In genomic region chr19:7420108-7420507, GRCm38 (mm10) we compare ENCODE assay signal across 9 mouse cellular contexts. TPM values are rescaled to one million over a fixed set of nuclear protein-coding genes. Genes with fewer than 3 reads are reported as not detected.
DNase-seq lines count a peak whose midpoint lies in the region; ATAC-seq and TF ChIP-seq lines count a peak whose summit lies in the region.
"Had no signal": no experiment of that assay in that cellular context is flagged by ENCODE, and none has a peak within 500 bp of the region (broad histone marks: within the 10 kb centered on the region; RNA-seq: fewer than 3 reads in every experiment).

No protein-coding gene starts in this region.

- ATAC-seq in heart, embryonic 15.5 days (replicated peaks; ENCODE audit: insufficient number of reproducible peaks, insufficient read depth, low FRiP score, low read depth): no peak
- ATAC-seq in forebrain, embryonic 12.5 days (ENCODE audit: low FRiP score): no peak
- no peak for ATAC-seq in limb, embryonic 15.5 days (ENCODE audit: insufficient number of reproducible peaks, low FRiP score, low TSS enrichment, low read depth)

- no peak for TF ChIP-seq CTCF in E14TG2a.4 (conservative IDR thresholded peaks at IDR 0.05; ENCODE audit: low read length)

- no peaks in the 10 kb centered on the region for H3K27me3 ChIP-seq in heart, embryonic 15.5 days
- H3K27me3 ChIP-seq in E14TG2a.4 (ENCODE audit: insufficient read depth, low read length): peaks cover 77% of the 10 kb centered on the region
- peaks cover 5% of the 10 kb centered on the region; the same call in 1 of the 2 replicates for H3K27me3 ChIP-seq in forebrain, embryonic 12.5 days
- H3K27me3 ChIP-seq in limb, embryonic 15.5 days: no peaks in the 10 kb centered on the region

- H3K36me3 ChIP-seq in heart, embryonic 15.5 days: peaks cover 20% of the 10 kb centered on the region
- peaks cover 37% of the 10 kb centered on the region for H3K36me3 ChIP-seq in E14TG2a.4 (ENCODE audit: insufficient read depth, low read length)
- peaks cover 52% of the 10 kb centered on the region for H3K36me3 ChIP-seq in forebrain, embryonic 12.5 days (replicated peaks)
- peaks cover 37% of the 10 kb centered on the region for H3K36me3 ChIP-seq in limb, embryonic 15.5 days

- no peaks in the 10 kb centered on the region for H3K9me3 ChIP-seq in heart, embryonic 15.5 days (replicated peaks)
- no peaks in the 10 kb centered on the region for H3K9me3 ChIP-seq in E14TG2a.4 (ENCODE audit: low read length)
- no peaks in the 10 kb centered on the region for H3K9me3 ChIP-seq in forebrain, embryonic 12.5 days
- H3K9me3 ChIP-seq in limb, embryonic 15.5 days: no peaks in the 10 kb centered on the region

- H3K4me2 ChIP-seq in heart, embryonic 15.5 days: peak overlapping the region; percentile 84; the same call in 1 of the 2 replicates
- H3K4me2 ChIP-seq in forebrain, embryonic 12.5 days: peak overlapping the region; percentile 74
- H3K4me2 ChIP-seq in limb, embryonic 15.5 days: peak overlapping the region; percentile 75; the same call in 1 of the 2 replicates

- no peak for DNase-seq in heart, postnatal 36 days
- DNase-seq in yolk sac, embryonic 10.5 days (ENCODE audit: low spot score): no peak
- DNase-seq in right cerebral cortex, adult 2 months (ENCODE audit: low spot score in 2 of 2): no peak
- no peak for DNase-seq in gastrocnemius, adult 18-20 months (ENCODE audit: low spot score)
- DNase-seq: gastrocnemius, postnatal 25 days had no signal

- no peak overlapping the region for H3K4me3 ChIP-seq in heart, embryonic 15.5 days
- H3K4me3 ChIP-seq in E14TG2a.4 (replicated peaks; ENCODE audit: low read length): peak overlapping the region; percentile 77; the same call in 1 of the 2 replicates
- H3K4me3 ChIP-seq in forebrain, embryonic 12.5 days (replicated peaks): peak overlapping the region; percentile 95
- H3K4me3 ChIP-seq in limb, embryonic 15.5 days: peak overlapping the region; percentile 86

- 63% methylated on average over 12 of the region's 12 CpGs for WGBS in heart, embryonic 15.5 days
- WGBS in forebrain, embryonic 12.5 days: 59% methylated on average over 12 of the region's 12 CpGs
- WGBS in limb, embryonic 15.5 days: 55% methylated on average over 12 of the region's 12 CpGs

- peaks cover 78% of the 10 kb centered on the region for H3K4me1 ChIP-seq in heart, embryonic 15.5 days (replicated peaks)
- peaks cover 82% of the 10 kb centered on the region for H3K4me1 ChIP-seq in E14TG2a.4 (replicated peaks; ENCODE audit: low read depth, low read length)
- H3K4me1 ChIP-seq in forebrain, embryonic 12.5 days: peaks cover 76% of the 10 kb centered on the region
- peaks cover 76% of the 10 kb centered on the region for H3K4me1 ChIP-seq in limb, embryonic 15.5 days

- H3K27ac ChIP-seq in heart, embryonic 15.5 days: no peak overlapping the region
- peak overlapping the region; percentile 98 for H3K27ac ChIP-seq in forebrain, embryonic 12.5 days
- H3K27ac ChIP-seq in limb, embryonic 15.5 days: no peak overlapping the region

- intact Hi-C loops in heart, postnatal 36 days (cut with DNase I): no loop called here

- H3K9ac ChIP-seq in heart, embryonic 15.5 days: no peak overlapping the region
- peak overlapping the region; percentile 99 for H3K9ac ChIP-seq in forebrain, embryonic 12.5 days
- no peak overlapping the region for H3K9ac ChIP-seq in limb, embryonic 15.5 days

RNA-seq across cellular contexts. Expression of gene 2700081O15Rik, which starts 2.7 kb away (rescaled TPM):
- polyA plus RNA-seq in heart, embryonic 15.5 days (2015; fragmentation: Nextera tagmentation; extraction: Ambion mirVana): 3.3 and 4.7 TPM in 2 replicates
- total RNA-seq in heart, postnatal 36 days (2021): 10 to 100 TPM; 15.3 to 17.7 TPM
- 16.3 and 18.6 TPM in 2 replicates for polyA plus RNA-seq in forebrain, embryonic 12.5 days (2016; fragmentation: Nextera tagmentation; extraction: Ambion mirVana)
- 6.4 and 7.8 TPM in 2 replicates for polyA plus RNA-seq in limb, embryonic 15.5 days (2015; fragmentation: Nextera tagmentation; extraction: Ambion mirVana)
- total RNA-seq in gastrocnemius, adult 18-20 months (2021): 1 to 10 TPM; 3.1 to 4.8 TPM

RNA-seq across cellular contexts. Expression of gene Spindoc, which starts 37.3 kb away (rescaled TPM):
- 16.9 and 18.7 TPM in 2 replicates for polyA plus RNA-seq in heart, embryonic 15.5 days (2015; fragmentation: Nextera tagmentation; extraction: Ambion mirVana)
- 10 to 100 TPM; 13.1 to 13.4 TPM for total RNA-seq in heart, postnatal 36 days (2021)
- polyA plus RNA-seq in forebrain, embryonic 12.5 days (2016; fragmentation: Nextera tagmentation; extraction: Ambion mirVana): 41.9 and 42.4 TPM in 2 replicates
- polyA plus RNA-seq in limb, embryonic 15.5 days (2015; fragmentation: Nextera tagmentation; extraction: Ambion mirVana): 24.8 and 26.0 TPM in 2 replicates
- 1 to 10 TPM; 7.4 to 9.0 TPM for total RNA-seq in gastrocnemius, adult 18-20 months (2021)
